Mouse (Mus musculus): ENCODE data around the gene Cbr3. TPM values are rescaled to one million over a fixed set of nuclear protein-coding genes. Genes with fewer than 3 reads are reported as not detected.
A peak's percentile ranks its signal among the peaks of the same experiment; 100 is the strongest.

Cbr3 gene
- polyA plus RNA-seq, 1 experiment, result 31.6 TPM

DNA sequence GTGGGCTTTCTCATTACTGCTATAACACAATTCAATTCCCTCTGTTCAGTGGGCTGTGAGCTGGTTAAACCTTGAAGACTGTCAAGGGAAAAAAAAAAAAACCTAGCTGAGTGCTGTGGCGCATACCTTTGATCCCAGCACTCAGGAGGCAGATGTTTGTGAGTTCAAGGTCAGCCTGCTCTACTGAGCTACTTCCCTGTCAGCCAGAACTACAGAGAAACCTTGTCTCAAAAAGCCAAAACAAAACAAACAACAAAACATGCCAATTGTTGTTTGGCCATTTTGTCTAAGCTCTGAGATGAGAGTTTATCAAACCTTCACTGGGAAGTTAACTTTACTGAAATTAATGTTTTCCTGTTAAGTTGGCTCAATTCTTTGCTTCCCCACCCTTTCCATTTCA is 26.2 kb downstream of the Cbr3 start:
- WGBS, result 89% methylated on average over 1 of the region's 1 CpGs

GRCm38 (mm10) chr16:93710924-93711323 is 27.9 kb downstream of the Cbr3 start:
- peak; percentile 83 for TF ChIP-seq CTCF (IDR thresholded peaks at IDR 0.05; ENCODE audit: insufficient read depth, low read length)
- TF ChIP-seq POLR2A (IDR thresholded peaks at IDR 0.05; ENCODE audit: borderline replicate concordance, extremely low read depth, low read depth, low read length), result peak; percentile 35; the same call in 1 of the 2 replicates
- peaks cover 14% of the 10 kb centered on the region for H3K4me1 ChIP-seq (ENCODE audit: control insufficient read depth, insufficient read depth, low read length)
- peak overlapping the region; percentile 61 for H3K4me3 ChIP-seq (replicated peaks; ENCODE audit: extremely low read depth, low read depth, low read length)
- under 1% methylated on average over 11 of the region's 11 CpGs for WGBS
- DNase-seq, result peak; percentile 74

More for the DNA sequence above, 26.2 kb downstream of the Cbr3 start:
- DNase-seq, result no peak
- H3K4me3 ChIP-seq (replicated peaks; ENCODE audit: extremely low read depth, low read depth, low read length), result no peak overlapping the region
- TF ChIP-seq POLR2A (IDR thresholded peaks at IDR 0.05; ENCODE audit: borderline replicate concordance, extremely low read depth, low read depth, low read length) (no peak), CTCF (IDR thresholded peaks at IDR 0.05; ENCODE audit: insufficient read depth, low read length) (no peak)
- H3K4me1 ChIP-seq (ENCODE audit: control insufficient read depth, insufficient read depth, low read length), result peaks cover 10% of the 10 kb centered on the region; the same call in 1 of the 2 replicates

- TF ChIP-seq CTCF (IDR thresholded peaks at IDR 0.05; ENCODE audit: insufficient read depth, low read length), result no peak
- TF ChIP-seq POLR2A (IDR thresholded peaks at IDR 0.05; ENCODE audit: borderline replicate concordance, extremely low read depth, low read depth, low read length), result peak; percentile 72; the same call in 1 of the 2 replicates
- peak; percentile 100 for DNase-seq
- peaks cover 14% of the 10 kb centered on the region for H3K4me1 ChIP-seq (ENCODE audit: control insufficient read depth, insufficient read depth, low read length)
- under 1% methylated on average over 77 of the region's 77 CpGs for WGBS
- peak within 1 kb of the TSS; percentile 73 for H3K4me3 ChIP-seq (replicated peaks; ENCODE audit: extremely low read depth, low read depth, low read length)
These were observed 28.6 kb downstream of the Cbr3 start, which contains the start of gene Dop1b for GRCm38 (mm10) chr16:93711411-93712188. Gene Dop1b, plus strand, starts transcription at chr16:93711904.

GRCm38 (mm10) chr16:93712189-93712885 is 29.3 kb downstream of the Cbr3 start:
- peaks cover 19% of the 10 kb centered on the region for H3K4me1 ChIP-seq (ENCODE audit: control insufficient read depth, insufficient read depth, low read length)
- peak overlapping the region; percentile 73 for H3K4me3 ChIP-seq (replicated peaks; ENCODE audit: extremely low read depth, low read depth, low read length)
- no peak for DNase-seq
- TF ChIP-seq CTCF (IDR thresholded peaks at IDR 0.05; ENCODE audit: insufficient read depth, low read length) (no peak), POLR2A (IDR thresholded peaks at IDR 0.05; ENCODE audit: borderline replicate concordance, extremely low read depth, low read depth, low read length) (no peak)
- 7% methylated on average over 31 of the region's 31 CpGs for WGBS

GRCm38 (mm10) chr16:93712966-93713365 is 30.0 kb downstream of the Cbr3 start:
- TF ChIP-seq CTCF (IDR thresholded peaks at IDR 0.05; ENCODE audit: insufficient read depth, low read length) (no peak), POLR2A (IDR thresholded peaks at IDR 0.05; ENCODE audit: borderline replicate concordance, extremely low read depth, low read depth, low read length) (no peak)
- DNase-seq, result no peak
- H3K4me3 ChIP-seq (replicated peaks; ENCODE audit: extremely low read depth, low read depth, low read length), result peak overlapping the region; percentile 73
- WGBS, result 67% methylated on average over 7 of the region's 7 CpGs
- H3K4me1 ChIP-seq (ENCODE audit: control insufficient read depth, insufficient read depth, low read length), result peaks cover 24% of the 10 kb centered on the region

- H3K4me3 ChIP-seq (replicated peaks; ENCODE audit: extremely low read depth, low read depth, low read length), result no peak overlapping the region
- no peak for DNase-seq
- no peak for TF ChIP-seq POLR2A (IDR thresholded peaks at IDR 0.05; ENCODE audit: borderline replicate concordance, extremely low read depth, low read depth, low read length)
- TF ChIP-seq CTCF (IDR thresholded peaks at IDR 0.05; ENCODE audit: insufficient read depth, low read length), result no peak
- peaks cover 24% of the 10 kb centered on the region for H3K4me1 ChIP-seq (ENCODE audit: control insufficient read depth, insufficient read depth, low read length)
- 40% methylated on average over 5 of the region's 5 CpGs for WGBS
These were observed 31.4 kb downstream of the Cbr3 start for GRCm38 (mm10) chr16:93714426-93714825.

DNA sequence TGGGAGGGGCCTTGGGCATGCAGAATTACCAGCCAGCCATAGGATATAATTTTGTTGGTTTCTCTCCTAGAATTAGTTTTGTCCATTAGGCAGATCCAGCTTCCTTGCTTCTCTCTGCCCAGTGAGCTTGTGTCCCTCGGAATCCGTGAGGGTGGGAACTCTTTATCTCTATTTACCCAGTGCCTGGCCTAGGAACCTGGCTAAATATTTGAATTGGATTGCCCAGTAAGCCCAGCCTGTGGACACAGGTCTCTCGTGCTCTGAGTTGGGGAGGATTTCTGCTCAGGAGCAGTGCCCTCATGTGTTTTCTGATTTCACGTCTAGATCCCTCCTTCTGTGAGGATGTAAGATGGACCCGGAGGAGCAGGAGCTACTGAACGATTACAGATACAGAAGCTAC is 32.8 kb downstream of the Cbr3 start:
- WGBS, result 76% methylated on average over 6 of the region's 6 CpGs
- peaks cover 24% of the 10 kb centered on the region for H3K4me1 ChIP-seq (ENCODE audit: control insufficient read depth, insufficient read depth, low read length)
- TF ChIP-seq CTCF (IDR thresholded peaks at IDR 0.05; ENCODE audit: insufficient read depth, low read length) (no peak), POLR2A (IDR thresholded peaks at IDR 0.05; ENCODE audit: borderline replicate concordance, extremely low read depth, low read depth, low read length) (no peak)

GRCm38 (mm10) chr16:93717299-93717703 is 34.3 kb downstream of the Cbr3 start:
- WGBS, result 25% methylated on average over 5 of the region's 5 CpGs
- Histone ChIP-seq H3K4me1 (ENCODE audit: control insufficient read depth, insufficient read depth, low read length) (peaks cover 34% of the 10 kb centered on the region), H3K4me3 (replicated peaks; ENCODE audit: extremely low read depth, low read depth, low read length) (no peak overlapping the region)
- peak; percentile 71 for DNase-seq
- no peak for TF ChIP-seq CTCF (IDR thresholded peaks at IDR 0.05; ENCODE audit: insufficient read depth, low read length)
- no peak for TF ChIP-seq POLR2A (IDR thresholded peaks at IDR 0.05; ENCODE audit: borderline replicate concordance, extremely low read depth, low read depth, low read length)

More for the DNA sequence above, 32.8 kb downstream of the Cbr3 start:
- DNase-seq, result peak; percentile 26
- H3K4me3 ChIP-seq (replicated peaks; ENCODE audit: extremely low read depth, low read depth, low read length), result no peak overlapping the region

DNA sequence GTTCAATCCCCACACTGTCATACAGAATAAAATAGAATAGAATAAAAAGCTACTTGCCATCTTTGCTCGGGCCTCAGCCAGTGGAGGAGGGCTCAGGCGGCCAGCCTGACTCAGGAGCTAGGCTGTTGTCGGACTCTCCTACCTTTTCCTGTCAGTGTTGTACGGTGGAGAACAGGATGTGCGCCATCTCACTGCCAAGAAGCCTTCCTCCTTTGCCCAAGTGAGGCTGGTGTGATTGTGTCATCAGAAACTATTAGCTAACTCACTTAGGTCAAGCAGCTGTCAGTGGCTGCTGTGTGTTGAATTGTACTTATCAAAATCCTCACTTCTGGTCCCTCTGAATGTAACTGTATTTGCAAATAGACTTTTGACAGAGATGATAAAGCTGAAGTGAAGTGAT is 38.8 kb downstream of the Cbr3 start:
- DNase-seq, result peak; percentile 33
- TF ChIP-seq CTCF (IDR thresholded peaks at IDR 0.05; ENCODE audit: insufficient read depth, low read length), result no peak
- 24% methylated on average over 5 of the region's 5 CpGs for WGBS

More for the DNA sequence above, 38.8 kb downstream of the Cbr3 start:
- no peak overlapping the region for H3K4me3 ChIP-seq (replicated peaks; ENCODE audit: extremely low read depth, low read depth, low read length)
- peaks cover 19% of the 10 kb centered on the region for H3K4me1 ChIP-seq (ENCODE audit: control insufficient read depth, insufficient read depth, low read length)
